Mouse (Mus musculus): Measurements from ENCODE around the gene Vps50. TPM values are rescaled to one million over a fixed set of nuclear protein-coding genes. Genes with fewer than 3 reads are reported as not detected.

The Vps50 gene
- total and polyA plus RNA-seq, 3 experiments = 17.0 to 39.1 (median 19.6) TPM

- dilution Hi-C loops (cut with MboI; ENCODE audit: extremely low pct_ligation_motif_present, extremely low pct_unique_long_range_greater_than_20kb, low sequenced_read_pairs) = no loop called here
- Histone ChIP-seq H3K4me1 (ENCODE audit: control insufficient read depth in 1 of 2, insufficient read depth in 2 of 2) (peaks cover 0 to 18% of the 10 kb centered on the region in 2 experiments; a peak in 1 of 4 replicates), H3K79me2 (replicated peaks; ENCODE audit: control insufficient read depth, extremely low read depth, insufficient read depth, poor library complexity, severe bottlenecking) (no peaks in the 10 kb centered on the region), H3K27me3 (replicated peaks) (no peaks in the 10 kb centered on the region), H3K4me2 (ENCODE audit: insufficient read depth, low read depth, poor library complexity, severe bottlenecking) (no peak overlapping the region), H3K9me3 (replicated peaks; ENCODE audit: low read length) (no peaks in the 10 kb centered on the region), H3K4me3 (replicated peaks in 1 of 3; ENCODE audit: low read depth in 2 of 3, low read length in 2 of 3, poor library complexity in 1 of 3) (no peak overlapping the region), H3K9ac (ENCODE audit: insufficient read depth, low read depth) (no peak overlapping the region), H3K36me3 (replicated peaks in 1 of 2; ENCODE audit: control insufficient read depth in 1 of 2, insufficient read depth in 1 of 2, low read length in 1 of 2) (peaks cover 12 to 36% of the 10 kb centered on the region in 2 experiments), H3K27ac (ENCODE audit: insufficient read depth, low read depth) (no peak overlapping the region)
- TF ChIP-seq MAFK (IDR thresholded peaks at IDR 0.05; ENCODE audit: insufficient replicate concordance, low read length) = no peak
- no peak for TF ChIP-seq TCF12 (IDR thresholded peaks at IDR 0.05; ENCODE audit: low read depth, low read length)
- TF ChIP-seq HCFC1 (IDR thresholded peaks at IDR 0.05; ENCODE audit: low read depth, low read length) = no peak
- in situ Hi-C loops (cut with MboI; ENCODE audit: low pct_ligation_motif_present, low pct_unique_long_range_greater_than_20kb, low sequenced_read_pairs) = no loop called here
- DNase-seq (ENCODE audit: extremely low read depth) = no peak
Observed at GRCm38 (mm10) chr6:3539470-3539869, 41.3 kb downstream of the Vps50 start.

- no peak for DNase-seq (ENCODE audit: extremely low read depth)
- H3K4me1 ChIP-seq (ENCODE audit: control insufficient read depth in 1 of 2, insufficient read depth in 2 of 2) = peaks cover 0 to 7% of the 10 kb centered on the region in 2 experiments; a peak in 1 of 4 replicates
- no peak for TF ChIP-seq UBTF (IDR thresholded peaks at IDR 0.05; ENCODE audit: low read depth, low read length)
- no peak overlapping the region for H3K27ac ChIP-seq (ENCODE audit: insufficient read depth, low read depth)
- no peaks in the 10 kb centered on the region for H3K27me3 ChIP-seq (replicated peaks)
- H3K4me3 ChIP-seq (replicated peaks in 1 of 3; ENCODE audit: low read depth in 2 of 3, low read length in 2 of 3, poor library complexity in 1 of 3) = no peak overlapping the region
- dilution Hi-C loops (cut with MboI; ENCODE audit: extremely low pct_ligation_motif_present, extremely low pct_unique_long_range_greater_than_20kb, low sequenced_read_pairs) = no loop called here
- H3K36me3 ChIP-seq (replicated peaks in 1 of 2; ENCODE audit: control insufficient read depth in 1 of 2, insufficient read depth in 1 of 2, low read length in 1 of 2) = peaks cover 7 to 34% of the 10 kb centered on the region in 2 experiments
- no peak overlapping the region for H3K9ac ChIP-seq (ENCODE audit: insufficient read depth, low read depth)
- H3K4me2 ChIP-seq (ENCODE audit: insufficient read depth, low read depth, poor library complexity, severe bottlenecking) = no peak overlapping the region
- no peaks in the 10 kb centered on the region for H3K79me2 ChIP-seq (replicated peaks; ENCODE audit: control insufficient read depth, extremely low read depth, insufficient read depth, poor library complexity, severe bottlenecking)
- in situ Hi-C loops (cut with MboI; ENCODE audit: low pct_ligation_motif_present, low pct_unique_long_range_greater_than_20kb, low sequenced_read_pairs) = no loop called here
- no peaks in the 10 kb centered on the region for H3K9me3 ChIP-seq (replicated peaks; ENCODE audit: low read length)
Observed at GRCm38 (mm10) chr6:3543862-3544261, 45.7 kb downstream of the Vps50 start.

GRCm38 (mm10) chr6:3544970-3545369 lies 46.8 kb downstream of the Vps50 start:
- TF ChIP-seq PAX5 (IDR thresholded peaks at IDR 0.05; ENCODE audit: low read length) = no peak
- TF ChIP-seq MXI1 (IDR thresholded peaks at IDR 0.05; ENCODE audit: low read depth, low read length) = no peak
- no peak for TF ChIP-seq JUN (IDR thresholded peaks at IDR 0.05; ENCODE audit: insufficient read depth, low read depth, low read length)
- TF ChIP-seq SIN3A (IDR thresholded peaks at IDR 0.05; ENCODE audit: low read length) = no peak
- TF ChIP-seq IRF4 (IDR thresholded peaks at IDR 0.05; ENCODE audit: low read depth, low read length) = no peak
- no peak for TF ChIP-seq BHLHE40 (IDR thresholded peaks at IDR 0.05; ENCODE audit: low read depth, low read length)
- no peak for TF ChIP-seq MAX (IDR thresholded peaks at IDR 0.05; ENCODE audit: low read length)
- no peak for TF ChIP-seq TBP (conservative IDR thresholded peaks at IDR 0.05; ENCODE audit: low read depth, low read length)
- TF ChIP-seq RAD21 (IDR thresholded peaks at IDR 0.05; ENCODE audit: low read depth, low read length) = no peak
- TF ChIP-seq USF1 (IDR thresholded peaks at IDR 0.05; ENCODE audit: low read depth, low read length) = no peak
- TF ChIP-seq NRF1 (IDR thresholded peaks at IDR 0.05; ENCODE audit: low read depth, low read length) = no peak
- no peak for TF ChIP-seq MEF2A (IDR thresholded peaks at IDR 0.05; ENCODE audit: borderline replicate concordance, low read depth, low read length)
- no peak for TF ChIP-seq CHD1 (IDR thresholded peaks at IDR 0.05; ENCODE audit: low read depth, low read length)
- TF ChIP-seq TCF12 (IDR thresholded peaks at IDR 0.05; ENCODE audit: low read depth, low read length) = no peak
- Histone ChIP-seq H3K9me3 (replicated peaks; ENCODE audit: low read length) (no peaks in the 10 kb centered on the region), H3K4me2 (ENCODE audit: insufficient read depth, low read depth, poor library complexity, severe bottlenecking) (no peak overlapping the region), H3K79me2 (replicated peaks; ENCODE audit: control insufficient read depth, extremely low read depth, insufficient read depth, poor library complexity, severe bottlenecking) (no peaks in the 10 kb centered on the region), H3K36me3 (replicated peaks in 1 of 2; ENCODE audit: control insufficient read depth in 1 of 2, insufficient read depth in 1 of 2, low read length in 1 of 2) (peaks cover 7 to 34% of the 10 kb centered on the region in 2 experiments), H3K4me3 (replicated peaks in 1 of 3; ENCODE audit: low read depth in 2 of 3, low read length in 2 of 3, poor library complexity in 1 of 3) (no peak overlapping the region), H3K9ac (ENCODE audit: insufficient read depth, low read depth) (no peak overlapping the region), H3K27me3 (replicated peaks) (no peaks in the 10 kb centered on the region), H3K4me1 (ENCODE audit: control insufficient read depth in 1 of 2, insufficient read depth in 2 of 2) (peaks cover 0 to 7% of the 10 kb centered on the region in 2 experiments; a peak in 1 of 4 replicates), H3K27ac (ENCODE audit: insufficient read depth, low read depth) (no peak overlapping the region)
- in situ Hi-C loops (cut with MboI; ENCODE audit: low pct_ligation_motif_present, low pct_unique_long_range_greater_than_20kb, low sequenced_read_pairs) (no loop called here), dilution Hi-C loops (cut with MboI; ENCODE audit: extremely low pct_ligation_motif_present, extremely low pct_unique_long_range_greater_than_20kb, low sequenced_read_pairs) (no loop called here)
- no peak for DNase-seq (ENCODE audit: extremely low read depth)

Data from CH12.LX (cell line).